30 mouse cellular contexts compared by ENCODE assay signal in genomic region chr9:62990134-62990533, GRCm38 (mm10).
"Had no signal": no experiment of that assay in that cellular context is flagged by ENCODE, and none has a peak within 500 bp of the region (broad histone marks: within the 10 kb centered on the region; RNA-seq: fewer than 3 reads in every experiment).

No protein-coding gene starts in this region.

- H3K4me3 ChIP-seq: heart, embryonic 10.5 days; heart, embryonic 12.5 days; heart, embryonic 13.5 days; heart, embryonic 15.5 days; hindbrain, embryonic 10.5 days; hindbrain, embryonic 12.5 days; hindbrain, embryonic 13.5 days; hindbrain, embryonic 15.5 days; intestine, embryonic 15.5 days; kidney, embryonic 15.5 days; layer of hippocampus, adult 2 months; left cerebral cortex, adult 2 months had no signal

- H3K27me3 ChIP-seq: heart, embryonic 12.5 days; heart, embryonic 13.5 days; heart, embryonic 15.5 days; hindbrain, embryonic 12.5 days; hindbrain, embryonic 13.5 days; hindbrain, embryonic 15.5 days; intestine, embryonic 15.5 days; kidney, embryonic 15.5 days had no signal

- DNase-seq: heart, postnatal 10 days; heart, postnatal 14 days; heart, postnatal 4 days; kidney, adult 11 months; kidney, adult 18-20 months; kidney, adult 2 months; kidney, adult 8-10 months; kidney, adult 9 months; kidney, postnatal 10 days; kidney, postnatal 14 days; kidney, postnatal 25 days; kidney, postnatal 36 days; kidney, postnatal 4 days; layer of hippocampus, adult 9-11 months; layer of hippocampus, postnatal 36 days had no signal

- H3K9me3 ChIP-seq: heart, embryonic 10.5 days; heart, embryonic 12.5 days; heart, embryonic 15.5 days; hindbrain, embryonic 10.5 days; hindbrain, embryonic 13.5 days; hindbrain, embryonic 15.5 days; intestine, embryonic 15.5 days; kidney, embryonic 15.5 days had no signal

- H3K4me1 ChIP-seq: heart, embryonic 10.5 days; heart, embryonic 12.5 days; heart, embryonic 13.5 days; heart, embryonic 15.5 days; hindbrain, embryonic 10.5 days; hindbrain, embryonic 12.5 days; hindbrain, embryonic 13.5 days; hindbrain, embryonic 15.5 days; intestine, embryonic 15.5 days; kidney, embryonic 15.5 days had no signal

- H3K9ac ChIP-seq: heart, embryonic 12.5 days; heart, embryonic 13.5 days; heart, embryonic 15.5 days; hindbrain, embryonic 12.5 days; hindbrain, embryonic 13.5 days; hindbrain, embryonic 14.5 days; hindbrain, embryonic 15.5 days; intestine, embryonic 15.5 days; kidney, embryonic 15.5 days had no signal

- H3K36me3 ChIP-seq: heart, embryonic 10.5 days; heart, embryonic 12.5 days; heart, embryonic 13.5 days; heart, embryonic 15.5 days; hindbrain, embryonic 10.5 days; hindbrain, embryonic 12.5 days; hindbrain, embryonic 13.5 days; hindbrain, embryonic 15.5 days; intestine, embryonic 15.5 days; kidney, embryonic 15.5 days had no signal

- H3K27ac ChIP-seq: heart, embryonic 10.5 days; heart, embryonic 13.5 days; heart, embryonic 15.5 days; hindbrain, embryonic 10.5 days; hindbrain, embryonic 12.5 days; hindbrain, embryonic 13.5 days; hindbrain, embryonic 14.5 days; hindbrain, embryonic 15.5 days; hindbrain, postnatal 0 days; intestine, embryonic 15.5 days; kidney, embryonic 15.5 days; kidney, postnatal 0 days; layer of hippocampus, adult 2 months; left cerebral cortex, adult 2 months had no signal
